Mouse (Mus musculus): ENCODE results near the gene Clasp2.

GRCm38 (mm10) chr9:113859420-113859819 lies 118.1 kb downstream of the Clasp2 start:
- TF ChIP-seq CTCF (IDR thresholded peaks at IDR 0.05; ENCODE audit: extremely low read depth, insufficient read length, insufficient replicate concordance, low read depth, low read length) (no peak), POLR2A (IDR thresholded peaks at IDR 0.05; ENCODE audit: low read depth, low read length) (no peak)

Data from small intestine, adult 2 months (tissue).